Mouse (Mus musculus) limb, embryonic 11.5 days (tissue): ENCODE measurements at regions not wholly inside any gene's neighbourhood (a gene's known extent, or its start where the extent isn't known, plus 50 kb on each side); places are given as distances from the start of the nearest gene placed in this dataset.

Experiments
- ATAC-seq: fragments of 200-750 bp; cut with Nextera tagmentation; 2 replicates; pipeline ENCODE4 v1.8.0; 2017; ENCODE audit warnings: low read depth; ENCODE audit not compliant: insufficient number of reproducible peaks, low FRiP score, low TSS enrichment
- DNase-seq: peaks from one replicate; pipeline ENCODE4 v3.0.0-alpha.2; 2015; ENCODE audit warnings: low spot score
- H3K27ac ChIP-seq: fragments of 300-500 bp; sonication (generic); replicated peaks from 2 replicates; pipeline ENCODE4 v1.5.1; 2014; ENCODE audit warnings: low read depth, mild to moderate bottlenecking, low read length
- H3K27me3 ChIP-seq: fragments of 300-500 bp; sonication (generic); 2 replicates; pipeline ENCODE4 v1.6.1; 2014; ENCODE audit warnings: mild to moderate bottlenecking, low read length, mixed read lengths; ENCODE audit not compliant: control insufficient read depth, insufficient read depth
- H3K36me3 ChIP-seq: fragments of 300-500 bp; sonication (generic); 2 replicates; pipeline ENCODE4 v1.6.1; 2014; ENCODE audit warnings: mild to moderate bottlenecking, low read length, moderate library complexity, mixed read lengths; ENCODE audit not compliant: control insufficient read depth, insufficient read depth
- H3K4me1 ChIP-seq: fragments of 300-500 bp; sonication (generic); 2 replicates; pipeline ENCODE4 v1.6.1; 2014; ENCODE audit warnings: low read length, mixed read lengths; ENCODE audit not compliant: control insufficient read depth, insufficient read depth
- H3K4me2 ChIP-seq: fragments of 300-500 bp; sonication (generic); 2 replicates; pipeline ENCODE4 v1.6.1; 2014; ENCODE audit warnings: low read depth, mild to moderate bottlenecking, moderate library complexity; ENCODE audit not compliant: severe bottlenecking
- H3K4me3 ChIP-seq: fragments of 300-500 bp; sonication (generic); 2 replicates; pipeline ENCODE4 v1.5.1; 2014; ENCODE audit warnings: low read depth, low read length
- H3K9ac ChIP-seq: fragments of 300-500 bp; sonication (generic); 2 replicates; pipeline ENCODE4 v1.6.1; 2014; ENCODE audit warnings: mild to moderate bottlenecking, low read length
- H3K9me3 ChIP-seq: fragments of 300-500 bp; sonication (generic); 2 replicates; pipeline ENCODE4 v1.6.1; 2016; ENCODE audit warnings: low read length; ENCODE audit not compliant: control insufficient read depth
- whole genome bisulfite sequencing: fragments of 180-500 bp; shearing (Covaris S2); extraction: QIAGEN DNeasy Blood & Tissue Kit; methylation state at CpG from one replicate; pipeline ENCODE4 v1.1.7; 2014; 5-methylcytosine and 5-hydroxymethylcytosine counted together

- H3K27ac ChIP-seq: no peak overlapping the region
- no peaks in the 10 kb centered on the region for H3K27me3 ChIP-seq
- no peaks in the 10 kb centered on the region for H3K36me3 ChIP-seq
- no peak overlapping the region for H3K4me2 ChIP-seq
- ATAC-seq (no peak), DNase-seq (no peak)
- WGBS: 92% methylated on average over 1 of the region's 1 CpGs
- no peak overlapping the region for H3K4me3 ChIP-seq
- no peaks in the 10 kb centered on the region for H3K9me3 ChIP-seq
- H3K9ac ChIP-seq: no peak overlapping the region
- H3K4me1 ChIP-seq: no peaks in the 10 kb centered on the region
Observed at GRCm38 (mm10) chr7:110679916-110680315, 52.5 kb downstream of the Adm start.

- WGBS: 73% methylated on average over 4 of the region's 4 CpGs
- DNase-seq: no peak
- no peak overlapping the region for H3K4me2 ChIP-seq
Observed at GRCm38 (mm10) chr7:110682911-110683310, 55.5 kb downstream of the Adm start.

GRCm38 (mm10) chr7:110688884-110689681, 61.6 kb downstream of the Adm start:
- ATAC-seq: peak; percentile 89

More at GRCm38 (mm10) chr7:110682911-110683310, 55.5 kb downstream of the Adm start:
- Histone ChIP-seq H3K36me3 (no peaks in the 10 kb centered on the region), H3K4me3 (no peak overlapping the region), H3K27ac (no peak overlapping the region), H3K9ac (no peak overlapping the region), H3K27me3 (no peaks in the 10 kb centered on the region), H3K4me1 (no peaks in the 10 kb centered on the region), H3K9me3 (no peaks in the 10 kb centered on the region)
- ATAC-seq: no peak

GRCm38 (mm10) chr7:110690241-110690640, 62.8 kb downstream of the Adm start:
- Histone ChIP-seq H3K4me2 (no peak overlapping the region), H3K9me3 (no peaks in the 10 kb centered on the region), H3K4me3 (no peak overlapping the region), H3K9ac (no peak overlapping the region), H3K36me3 (no peaks in the 10 kb centered on the region), H3K4me1 (peaks cover 9% of the 10 kb centered on the region; the same call in 1 of the 2 replicates), H3K27me3 (no peaks in the 10 kb centered on the region), H3K27ac (no peak overlapping the region)
- no peak for DNase-seq
- ATAC-seq: no peak
- WGBS: 90% methylated on average over 2 of the region's 2 CpGs

More at GRCm38 (mm10) chr7:110688884-110689681, 61.6 kb downstream of the Adm start:
- peak; percentile 86 for DNase-seq
- Histone ChIP-seq H3K4me1 (peaks cover 9% of the 10 kb centered on the region; the same call in 1 of the 2 replicates), H3K9ac (no peak overlapping the region), H3K36me3 (no peaks in the 10 kb centered on the region), H3K4me2 (no peak overlapping the region), H3K4me3 (no peak overlapping the region), H3K27ac (0 out of 2 replicates have a peak overlapping the region, but pooled peaks have one; percentile 10), H3K9me3 (no peaks in the 10 kb centered on the region), H3K27me3 (no peaks in the 10 kb centered on the region)
- WGBS: 23% methylated on average over 14 of the region's 14 CpGs

- 79% methylated on average over 9 of the region's 9 CpGs for WGBS
- Histone ChIP-seq H3K9me3 (no peaks in the 10 kb centered on the region), H3K27ac (no peak overlapping the region), H3K36me3 (no peaks in the 10 kb centered on the region), H3K27me3 (no peaks in the 10 kb centered on the region), H3K4me3 (no peak overlapping the region), H3K9ac (no peak overlapping the region), H3K4me2 (no peak overlapping the region), H3K4me1 (peaks cover 9% of the 10 kb centered on the region; the same call in 1 of the 2 replicates)
- no peak for DNase-seq
- ATAC-seq: no peak
Observed at GRCm38 (mm10) chr7:110690856-110691255, 63.4 kb downstream of the Adm start.

- no peak overlapping the region for H3K4me2 ChIP-seq
- DNase-seq (no peak), ATAC-seq (no peak)
- no peaks in the 10 kb centered on the region for H3K36me3 ChIP-seq
- 83% methylated on average over 5 of the region's 5 CpGs for WGBS
- H3K27me3 ChIP-seq: no peaks in the 10 kb centered on the region
- H3K4me3 ChIP-seq: no peak overlapping the region
- no peak overlapping the region for H3K27ac ChIP-seq
- H3K9me3 ChIP-seq: no peaks in the 10 kb centered on the region
- peaks cover 3% of the 10 kb centered on the region; the same call in 1 of the 2 replicates for H3K4me1 ChIP-seq
- no peak overlapping the region for H3K9ac ChIP-seq
Observed at GRCm38 (mm10) chr7:110694262-110694661, 66.8 kb downstream of the Adm start.

- H3K36me3 ChIP-seq: no peaks in the 10 kb centered on the region
- DNase-seq (no peak), ATAC-seq (no peak)
- WGBS: 80% methylated on average over 8 of the region's 8 CpGs
- no peak overlapping the region for H3K27ac ChIP-seq
- no peaks in the 10 kb centered on the region for H3K27me3 ChIP-seq
- H3K9ac ChIP-seq: no peak overlapping the region
- H3K9me3 ChIP-seq: no peaks in the 10 kb centered on the region
- no peaks in the 10 kb centered on the region for H3K4me1 ChIP-seq
- no peak overlapping the region for H3K4me2 ChIP-seq
- H3K4me3 ChIP-seq: no peak overlapping the region
Observed at GRCm38 (mm10) chr7:110695729-110696128, 68.3 kb downstream of the Adm start.

GRCm38 (mm10) chr7:110698211-110699153, 69.5 kb upstream of the Ampd3 start:
- Histone ChIP-seq H3K9me3 (no peaks in the 10 kb centered on the region), H3K4me2 (no peak overlapping the region), H3K4me1 (no peaks in the 10 kb centered on the region), H3K4me3 (no peak overlapping the region), H3K27ac (no peak overlapping the region), H3K9ac (no peak overlapping the region), H3K27me3 (no peaks in the 10 kb centered on the region), H3K36me3 (no peaks in the 10 kb centered on the region)
- 90% methylated on average over 17 of the region's 17 CpGs for WGBS
- no peak for ATAC-seq
- no peak for DNase-seq
